Mouse (Mus musculus): ENCODE results near the gene St8sia6. TPM values are rescaled to one million over a fixed set of nuclear protein-coding genes. Genes with fewer than 3 reads are reported as not detected.
"Not testable (repeated sequence)": the region's sequence is repeated elsewhere in the genome, so short reads cannot be mapped to it uniquely, and the experiment has no call there.

St8sia6 gene
- total RNA-seq (2022), result under 1 TPM; 0.36 to 0.90 (median 0.58) TPM

DNA sequence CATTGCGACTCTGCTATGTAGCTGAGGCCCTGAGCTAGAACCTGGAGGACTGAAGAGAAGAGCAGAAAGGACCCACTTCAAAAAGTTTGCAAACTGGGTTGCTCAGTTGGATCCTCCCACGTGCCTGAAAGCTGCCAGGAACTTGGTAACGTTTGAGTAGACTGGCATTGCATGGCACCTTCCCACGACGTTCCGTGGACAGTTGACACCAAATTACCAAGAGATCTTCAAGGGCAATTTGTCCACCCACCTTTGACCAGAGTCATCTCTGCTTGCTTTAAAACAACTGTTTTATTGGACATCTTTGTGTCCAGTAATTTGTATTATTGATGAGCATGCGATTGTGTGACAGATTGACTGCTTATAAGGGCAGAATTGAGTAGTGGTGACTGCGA, at the start of gene St8sia6:
Gene St8sia6, minus strand, starts transcription at position 96 of the 395 bp plus-strand sequence.
- no peak for DNase-seq (ENCODE audit: low spot score in 2 of 2)

DNA sequence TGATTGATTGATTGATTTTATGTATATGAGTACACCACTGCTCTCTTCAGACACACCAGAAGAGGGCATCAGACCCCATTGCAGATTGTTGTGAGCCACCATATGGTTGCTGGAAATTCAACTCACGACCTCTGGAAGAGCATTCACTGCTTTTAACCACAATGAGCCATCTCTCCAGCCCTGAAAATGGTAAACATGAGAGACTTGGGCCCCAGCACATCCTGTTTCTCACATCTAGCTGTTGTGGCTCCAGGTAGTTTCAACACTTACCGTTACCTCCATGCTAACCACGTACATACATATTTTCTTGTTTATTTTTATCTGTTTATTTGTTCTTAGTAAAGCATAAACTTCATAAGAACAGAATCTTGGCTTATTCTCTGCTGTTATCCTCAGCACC, 42.4 kb upstream of the St8sia6 start:
- DNase-seq (ENCODE audit: low spot score in 2 of 2), result no peak

DNA sequence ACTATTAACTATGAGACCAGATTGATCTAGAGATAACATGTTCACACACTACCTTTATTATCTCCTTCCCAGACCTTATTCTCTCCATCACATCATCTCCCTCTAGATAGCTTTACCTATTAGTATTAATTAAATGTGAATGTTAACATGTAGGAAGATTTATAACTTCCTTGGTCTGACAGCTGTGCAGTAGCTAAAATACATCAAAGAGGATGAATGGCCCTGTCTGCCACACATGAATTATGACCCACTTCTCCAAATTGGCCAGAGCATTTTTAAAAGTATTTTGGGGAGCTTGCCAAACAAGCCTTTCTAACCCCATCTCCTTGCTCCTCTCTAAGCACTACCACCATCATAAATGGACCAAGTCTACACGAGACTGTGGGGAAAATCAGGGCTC, 41.1 kb upstream of the St8sia6 start:
- no peak for DNase-seq (ENCODE audit: low spot score in 2 of 2)

DNA sequence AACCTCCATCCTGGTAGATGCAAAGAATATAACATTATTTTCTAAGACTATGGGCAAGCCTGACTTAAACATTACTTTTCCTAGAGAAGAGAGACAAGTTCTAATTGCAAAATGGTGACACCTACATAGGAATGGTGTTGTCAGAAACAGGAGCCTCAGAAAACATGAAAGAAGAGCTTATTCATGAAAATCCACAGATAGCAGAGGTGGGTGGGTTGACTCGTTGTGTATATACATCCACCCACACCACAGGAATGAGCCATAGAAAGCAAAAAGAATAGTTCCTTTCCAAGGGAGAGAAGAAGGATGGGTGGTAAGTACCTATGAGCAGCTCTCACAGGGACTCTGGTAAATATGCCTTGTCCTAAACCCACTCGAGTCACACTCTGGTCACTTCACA, 22.8 kb upstream of the St8sia6 start:
- no peak for DNase-seq (ENCODE audit: low spot score in 2 of 2)

DNA sequence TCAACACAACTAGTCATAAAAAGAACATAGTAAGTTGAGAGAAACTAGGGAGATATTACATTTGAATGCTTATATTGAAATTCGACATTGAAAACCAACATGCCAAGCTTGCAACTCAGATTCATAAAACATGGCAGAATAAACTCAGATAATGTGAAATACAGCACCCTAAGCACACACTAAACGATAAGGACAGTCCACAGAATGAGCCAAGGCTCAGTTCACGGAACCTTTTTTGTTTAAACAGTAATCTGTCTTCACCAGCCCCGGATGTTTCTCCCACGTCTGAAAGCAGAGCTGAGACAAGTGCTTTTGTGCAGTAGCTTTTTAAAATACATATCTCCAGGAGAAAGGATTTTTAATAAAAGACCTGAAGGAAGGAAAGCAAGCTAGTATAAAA, 14.7 kb upstream of the St8sia6 start:
- no peak for DNase-seq (ENCODE audit: low spot score in 2 of 2)

DNA sequence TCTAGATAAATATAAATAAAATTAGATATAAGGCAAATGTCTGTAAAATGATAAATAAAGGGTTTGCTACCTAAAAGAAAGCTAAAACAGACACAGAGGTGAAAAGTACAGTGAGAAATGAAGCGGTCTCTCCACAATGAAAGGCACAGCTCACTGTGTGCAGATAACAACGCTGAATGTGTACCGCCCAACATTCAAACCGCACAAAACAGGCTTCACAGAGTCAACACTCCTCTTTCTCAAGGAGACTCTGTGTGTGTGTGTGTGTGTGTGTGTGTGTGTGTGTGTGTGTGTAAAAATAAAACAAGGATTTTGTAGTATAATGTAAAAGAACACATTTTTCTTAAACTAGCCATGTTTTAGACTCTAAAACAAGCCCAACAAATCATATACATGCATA, 14.1 kb upstream of the St8sia6 start:
- no peak for DNase-seq (ENCODE audit: low spot score in 2 of 2)

DNA sequence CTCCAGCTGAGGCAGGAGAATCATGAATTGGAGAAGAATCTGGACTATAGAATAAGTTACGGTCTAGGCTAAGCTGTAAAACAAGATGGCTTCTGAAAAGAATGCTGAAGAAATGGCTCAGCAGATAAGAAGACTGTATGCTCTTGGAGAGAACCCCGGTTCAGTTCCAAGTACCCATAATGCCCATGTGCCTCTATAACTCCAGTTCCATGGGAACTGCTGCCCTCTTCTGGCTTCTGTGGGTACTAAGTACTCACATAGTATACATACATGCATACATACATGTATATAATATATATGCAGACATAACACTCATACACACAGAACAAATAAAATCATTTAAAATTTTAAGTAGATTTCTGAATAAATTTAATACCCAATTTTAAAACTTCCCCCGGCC, 12.3 kb upstream of the St8sia6 start:
- DNase-seq (ENCODE audit: low spot score in 2 of 2), result no peak

DNA sequence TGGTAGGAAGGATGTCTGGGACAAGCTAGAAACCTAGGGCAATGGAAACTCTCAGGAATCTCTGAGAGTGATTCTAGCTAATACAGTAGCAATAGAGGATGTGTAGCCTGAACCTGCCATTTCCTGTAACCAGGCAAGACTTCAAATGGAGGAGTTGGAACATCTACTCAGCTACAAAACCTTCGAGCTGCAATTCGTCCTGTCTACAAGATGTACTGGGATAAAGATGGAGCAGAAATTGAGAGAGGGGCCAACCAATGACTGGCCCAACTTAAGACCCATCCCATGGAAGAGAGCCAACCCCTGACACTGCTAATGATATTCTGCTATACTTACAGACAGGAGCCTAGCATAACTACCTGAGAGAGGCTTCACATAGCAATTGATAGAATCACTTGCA, 6.8 kb upstream of the St8sia6 start:
- DNase-seq (ENCODE audit: low spot score in 2 of 2), result no peak

DNA sequence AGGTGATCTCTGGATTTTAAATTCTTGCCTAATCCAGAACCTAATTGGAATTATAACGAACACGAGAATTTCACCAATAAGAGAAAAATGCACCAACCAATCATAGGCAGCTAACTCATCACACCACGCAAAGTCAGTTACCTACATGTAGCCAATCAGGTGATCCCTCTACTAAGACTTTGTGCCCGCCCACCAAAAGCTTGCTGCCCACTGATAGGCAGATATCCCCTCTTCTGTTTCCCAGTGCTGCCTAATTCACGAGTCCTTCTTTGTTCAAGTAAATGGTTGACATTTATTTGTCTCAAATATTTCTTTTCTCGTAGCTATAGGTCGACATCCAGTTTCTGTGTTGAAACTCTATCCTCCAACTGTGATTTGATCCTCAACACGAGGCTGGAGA, 582 bp upstream of the St8sia6 start:
- DNase-seq (ENCODE audit: low spot score in 2 of 2), result no peak

DNA sequence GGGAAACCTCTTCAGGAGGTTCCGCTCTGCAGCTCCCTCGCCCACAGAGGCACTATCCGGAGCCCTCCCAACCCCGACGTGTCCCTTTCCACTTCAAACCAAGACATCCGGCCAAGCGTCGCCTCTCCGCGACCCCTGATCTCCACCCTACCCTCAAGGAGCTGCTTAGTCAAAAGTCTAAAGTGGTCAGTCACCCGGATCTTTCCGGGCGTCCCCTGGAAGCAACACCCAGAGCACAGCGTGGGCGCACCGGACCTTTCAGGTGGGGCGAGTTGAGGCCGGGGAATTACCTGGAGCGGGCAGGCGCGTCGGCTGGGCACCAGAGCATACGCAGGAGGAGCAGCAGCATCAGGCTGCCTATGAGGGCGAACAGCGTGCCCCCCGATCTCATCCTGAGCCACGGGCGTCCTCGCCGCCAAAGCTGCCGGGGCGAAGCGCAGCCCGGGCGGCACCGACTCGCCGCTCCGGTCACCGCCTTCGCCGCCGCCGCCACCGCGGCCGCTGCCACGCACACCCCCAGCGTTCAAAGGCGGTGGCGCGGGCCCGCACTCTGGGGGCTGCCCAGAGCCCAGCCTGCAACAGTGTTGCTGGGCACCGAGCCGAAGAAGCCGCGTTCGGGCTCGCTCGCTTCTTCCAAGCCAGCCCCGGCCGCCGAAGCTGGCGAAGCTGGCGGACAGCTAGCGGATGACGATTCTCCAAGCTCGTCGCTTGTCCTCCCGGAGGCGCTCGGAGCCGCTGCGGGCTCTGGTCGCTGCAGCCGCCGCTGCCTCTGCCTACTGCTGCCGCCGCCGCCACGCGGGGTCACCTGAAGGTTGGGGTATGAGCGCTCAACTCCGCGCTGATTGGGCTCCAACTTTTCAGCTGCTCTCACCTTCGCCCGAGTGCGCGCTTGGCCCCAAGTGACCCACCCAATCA, 553 bp downstream of the St8sia6 start:
- no peak for DNase-seq (ENCODE audit: low spot score in 2 of 2)

DNA sequence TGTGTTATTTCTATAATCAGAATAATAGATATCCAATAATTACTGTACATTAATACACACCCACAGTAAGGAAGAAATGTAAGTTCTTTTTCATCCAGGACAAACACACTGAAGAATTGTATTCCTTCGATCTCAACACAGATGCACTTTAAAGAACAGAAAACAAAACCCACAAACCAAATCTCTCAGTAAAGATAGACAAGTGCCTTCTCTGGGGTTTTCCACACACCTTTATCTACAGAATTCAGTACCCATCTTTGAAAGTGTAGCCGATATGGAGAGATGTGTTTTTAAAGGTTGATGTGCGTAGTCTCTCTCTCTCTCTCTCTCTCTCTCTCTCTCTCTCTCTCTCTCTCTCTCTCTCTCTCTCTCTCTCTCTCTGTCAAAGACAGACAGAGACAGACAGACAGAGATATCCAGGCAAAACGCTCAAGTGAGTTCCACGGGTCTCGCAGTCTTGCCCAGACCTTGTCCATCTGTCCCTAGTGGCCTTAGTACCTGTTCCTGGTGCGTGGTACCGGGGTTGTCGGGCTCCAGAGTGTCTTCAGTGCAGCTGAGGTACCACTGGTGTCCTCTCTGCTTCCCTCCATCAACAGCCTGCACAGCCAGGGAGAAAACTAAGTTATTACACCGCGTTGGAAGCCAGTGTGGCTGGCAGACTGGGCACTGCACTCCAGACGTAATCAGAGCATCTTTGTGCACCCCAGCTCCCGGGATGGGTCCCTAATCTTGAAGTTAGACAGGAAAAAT, 1.4 kb downstream of the St8sia6 start:
- DNase-seq (ENCODE audit: low spot score in 2 of 2), result no peak

DNA sequence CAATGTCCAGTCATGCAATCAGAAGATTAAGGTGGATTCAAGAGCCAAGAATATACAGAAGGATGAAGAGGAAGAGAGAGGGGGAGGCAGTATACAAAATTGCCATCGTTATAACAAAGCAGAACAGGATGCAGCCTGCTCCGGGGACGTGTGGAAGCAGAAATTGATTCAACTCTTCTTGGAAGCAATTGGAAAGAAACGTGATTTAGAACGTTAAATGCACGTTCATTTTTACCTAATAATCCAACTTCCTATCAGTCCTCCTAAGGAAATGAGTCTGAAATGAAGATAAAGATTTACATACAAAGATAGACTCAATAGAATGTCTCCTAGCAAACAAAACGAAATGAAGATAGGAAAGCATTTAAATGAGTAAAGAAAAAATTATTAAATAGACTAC, 2.3 kb downstream of the St8sia6 start:
- DNase-seq (ENCODE audit: low spot score in 2 of 2), result no peak

DNA sequence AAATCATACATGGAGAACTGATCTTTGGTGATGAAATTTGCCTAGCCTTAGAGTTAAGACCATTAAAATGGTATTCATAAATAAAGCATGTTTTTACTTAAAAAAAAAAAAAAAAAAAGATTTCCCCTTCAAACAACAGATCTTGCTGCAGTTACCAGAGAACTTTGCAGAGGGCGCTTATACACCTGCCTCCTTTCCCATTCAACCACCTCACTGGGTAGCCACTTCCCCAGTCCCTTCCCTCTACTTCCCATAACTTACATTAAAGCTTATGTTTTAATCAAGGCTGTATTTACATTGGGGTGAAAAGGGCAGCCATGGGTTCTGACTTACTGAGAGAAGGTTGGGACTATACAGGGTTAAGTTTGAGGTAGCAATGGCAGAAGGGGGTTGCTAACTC, 4.5 kb downstream of the St8sia6 start:
- no peak for DNase-seq (ENCODE audit: low spot score in 2 of 2)

DNA sequence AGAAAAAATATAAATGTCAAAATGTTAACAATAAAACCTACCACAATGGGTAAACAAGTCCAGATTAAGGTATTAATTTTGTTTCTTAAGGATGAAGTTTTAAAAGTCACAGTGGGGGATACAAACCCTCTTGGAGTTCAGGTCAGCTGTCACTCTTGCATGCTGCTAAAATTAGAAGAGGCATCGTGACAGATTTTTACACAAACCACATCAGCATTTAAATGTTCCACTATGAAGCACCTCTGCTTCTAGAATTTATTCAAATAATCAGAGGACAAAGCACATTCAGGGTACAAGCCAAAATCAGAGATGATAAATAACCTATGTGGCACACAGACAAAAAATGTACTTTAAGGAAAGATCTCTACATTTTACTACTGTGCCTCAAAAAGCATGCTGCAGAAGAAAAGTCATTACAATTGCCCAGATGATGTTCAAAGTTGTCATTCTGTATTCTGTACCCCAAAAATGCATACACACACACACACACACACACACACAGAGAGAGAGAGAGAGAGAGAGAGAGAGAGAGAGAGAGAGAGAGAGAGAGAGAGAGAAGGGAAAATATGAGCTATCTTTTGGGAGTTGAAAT, 7.2 kb downstream of the St8sia6 start:
- no peak for DNase-seq (ENCODE audit: low spot score in 2 of 2)

DNA sequence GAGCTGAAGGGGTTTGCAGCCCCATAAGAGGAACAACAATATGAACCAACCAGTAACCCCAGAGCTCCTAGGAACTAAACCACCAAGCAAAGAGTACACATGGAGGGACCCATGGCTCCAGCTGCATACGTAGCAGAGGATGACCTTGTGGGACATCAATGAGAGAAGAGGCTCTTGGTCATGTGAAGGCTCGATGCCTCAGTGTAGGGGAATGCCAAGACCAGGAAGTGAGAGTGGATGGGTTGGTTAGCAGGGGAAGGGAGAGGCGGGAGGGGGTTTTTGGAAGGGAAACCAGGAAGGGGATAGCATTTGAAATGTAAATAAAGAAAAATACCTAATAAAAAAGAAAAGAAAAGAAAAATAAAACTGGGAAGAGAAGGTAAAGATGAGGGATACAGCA, 7.9 kb downstream of the St8sia6 start:
- not testable (repeated sequence) for DNase-seq (ENCODE audit: low spot score in 2 of 2)

DNA sequence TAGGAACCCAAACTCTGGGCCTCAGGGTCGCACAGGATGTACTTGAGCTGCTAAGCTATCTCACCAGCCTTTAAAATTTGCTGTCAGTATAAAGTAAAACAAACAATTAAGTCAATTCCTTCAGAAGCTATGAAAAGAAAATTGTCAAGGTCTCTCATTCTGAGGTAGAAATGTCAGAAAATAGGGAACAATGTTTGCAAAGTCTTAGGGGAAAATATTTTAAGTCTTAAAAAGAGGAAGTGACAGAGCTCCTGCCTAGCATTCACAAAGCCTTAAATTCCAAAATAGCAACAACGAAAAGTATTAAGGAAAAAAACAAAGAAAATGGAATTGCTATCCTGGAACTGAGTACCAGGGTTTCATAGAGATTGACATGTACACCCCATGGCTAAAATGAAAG, 8.6 kb downstream of the St8sia6 start:
- DNase-seq (ENCODE audit: low spot score in 2 of 2), result no peak

DNA sequence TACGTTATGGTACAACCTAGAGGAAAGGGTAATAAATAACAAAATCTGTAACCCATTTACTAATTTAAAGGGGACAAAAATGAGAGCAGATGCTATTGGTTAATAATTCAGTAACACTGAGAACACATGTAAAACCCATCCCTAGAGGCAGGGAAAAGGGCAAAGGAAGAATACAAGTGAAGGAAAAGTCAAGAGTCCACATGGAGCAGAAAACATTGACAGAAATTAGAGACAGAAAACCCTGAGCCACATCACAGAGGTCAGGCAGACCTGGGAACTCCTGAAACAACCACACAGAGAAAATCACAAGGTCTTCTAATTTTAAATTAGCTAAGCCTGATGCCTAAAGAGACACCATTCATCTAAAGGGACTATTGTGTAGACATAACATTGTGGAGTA, 9.4 kb downstream of the St8sia6 start:
- no peak for DNase-seq (ENCODE audit: low spot score in 2 of 2)

DNA sequence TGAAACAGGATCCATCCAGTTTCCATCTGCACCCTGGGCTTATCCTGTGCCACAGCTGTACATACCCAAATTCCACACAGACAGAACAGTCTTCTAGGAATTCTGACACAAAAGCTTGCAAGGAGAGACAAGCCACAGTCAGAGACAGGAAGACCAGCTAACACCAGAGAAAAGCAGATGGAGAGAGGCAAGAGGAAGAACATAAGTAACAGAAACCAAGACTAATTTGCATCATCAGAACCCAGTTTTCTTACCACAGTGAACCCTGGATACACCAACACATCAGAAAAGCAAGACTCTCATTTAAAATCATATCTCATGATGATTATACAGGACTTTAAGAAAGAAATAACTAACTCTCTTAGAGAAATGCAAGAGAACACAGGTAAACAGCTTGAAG, 16.8 kb downstream of the St8sia6 start:
- DNase-seq (ENCODE audit: low spot score in 2 of 2), result no peak

DNA sequence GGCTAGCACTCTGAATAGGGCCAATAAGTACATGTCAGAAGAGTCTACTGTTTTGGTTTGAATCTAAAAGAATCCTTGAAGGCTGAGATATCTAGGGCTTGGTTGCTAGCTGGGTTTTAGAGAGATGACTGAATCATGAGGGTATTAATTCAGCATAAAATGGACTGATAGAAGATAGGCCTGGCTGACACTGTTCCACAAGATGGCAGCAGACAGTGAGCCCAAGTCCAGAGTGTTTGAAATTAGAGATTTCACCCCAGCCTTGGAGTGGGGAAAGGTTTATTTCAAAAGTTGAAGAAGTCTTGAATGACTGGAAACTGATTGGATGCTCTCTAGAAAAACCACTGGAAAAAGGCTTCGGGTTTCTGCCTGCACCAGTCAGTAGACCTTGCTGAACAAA, 17.4 kb downstream of the St8sia6 start:
- DNase-seq (ENCODE audit: low spot score in 2 of 2), result no peak

DNA sequence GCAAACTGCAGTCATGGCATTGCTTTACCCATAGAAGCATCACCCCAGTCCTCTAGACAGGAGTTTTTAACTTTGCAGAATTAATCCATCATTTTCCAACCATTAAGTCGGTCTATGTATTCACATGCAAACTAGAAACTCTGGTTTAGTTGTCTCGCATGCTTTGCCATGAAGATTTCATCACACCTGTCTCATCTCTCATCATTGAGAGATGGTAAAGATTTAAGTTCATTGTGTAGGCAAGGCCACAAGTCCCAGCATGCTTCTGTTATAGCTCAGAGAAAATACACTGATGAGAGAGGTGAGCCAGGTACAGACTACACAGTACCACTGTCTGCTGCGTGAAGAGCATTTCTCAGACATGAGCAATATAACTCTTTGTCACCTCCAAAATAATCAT, 18.8 kb downstream of the St8sia6 start:
- DNase-seq (ENCODE audit: low spot score in 2 of 2), result no peak

DNA sequence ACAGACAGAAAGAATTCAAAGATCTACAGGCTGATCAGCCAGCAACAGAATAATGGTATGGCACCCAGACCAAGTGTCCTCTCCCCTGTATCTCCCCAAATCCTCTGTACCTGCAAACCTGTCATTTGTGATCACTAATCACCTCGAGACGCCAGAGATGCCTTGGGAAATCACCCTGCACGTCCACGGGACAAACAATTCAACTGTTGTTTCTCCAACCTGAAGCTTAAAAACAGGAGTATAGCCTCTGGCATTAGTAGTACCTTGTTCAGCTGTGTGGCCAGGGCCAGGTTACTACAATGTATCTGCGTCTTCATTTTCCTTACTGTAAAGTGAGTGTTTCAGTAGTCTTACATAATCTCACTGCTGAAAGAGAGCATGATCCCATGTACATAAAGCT, 25.3 kb downstream of the St8sia6 start:
- DNase-seq (ENCODE audit: low spot score in 2 of 2), result no peak
